Mouse (Mus musculus) embryonic fibroblast, embryonic 13.5 days (primary cell): ENCODE measurements at regions not wholly inside any gene's neighbourhood (a gene's known extent, or its start where the extent isn't known, plus 50 kb on each side); places are given as distances from the start of the nearest gene placed in this dataset.
A peak's percentile ranks its signal among the peaks of the same experiment; 100 is the strongest.

Experiments
- H3K27ac ChIP-seq: 2 replicates; pipeline ENCODE4 v1.5.1; 2012; ENCODE audit warnings: low read length, control low read depth, inconsistent platforms; ENCODE audit not compliant: insufficient read depth
- H3K4me1 ChIP-seq: 2 replicates; pipeline ENCODE4 v1.6.1; 2011; ENCODE audit warnings: low read length; ENCODE audit not compliant: control insufficient read depth, insufficient read depth
- H3K4me3 ChIP-seq: 2 replicates; pipeline ENCODE4 v1.5.1; 2011; ENCODE audit warnings: mild to moderate bottlenecking, control low read depth, low read length; ENCODE audit not compliant: insufficient read depth
- CTCF ChIP-seq: IDR thresholded peaks from 2 replicates; pipeline ENCODE4 v1.5.1; 2011; ENCODE audit warnings: mild to moderate bottlenecking, control low read depth, low read length, moderate library complexity, borderline replicate concordance; ENCODE audit not compliant: insufficient read depth
- POLR2A ChIP-seq: IDR thresholded peaks from 2 replicates; pipeline ENCODE4 v1.6.1; 2011; ENCODE audit warnings: low read depth, mild to moderate bottlenecking, control low read depth, low read length, moderate library complexity

- peaks cover 18% of the 10 kb centered on the region for H3K4me1 ChIP-seq
- H3K4me3 ChIP-seq, result no peak overlapping the region
- H3K27ac ChIP-seq, result peak overlapping the region; percentile 91
- TF ChIP-seq POLR2A, result no peak
- TF ChIP-seq CTCF, result no peak
Measured at GRCm38 (mm10) chr14:76693351-76694317, 136.9 kb upstream of the Serp2 start.

GRCm38 (mm10) chr14:76687971-76688407, 131.3 kb upstream of the Serp2 start:
- TF ChIP-seq CTCF (no peak), POLR2A (no peak)
- no peak overlapping the region for H3K27ac ChIP-seq
- no peak overlapping the region for H3K4me3 ChIP-seq
- H3K4me1 ChIP-seq, result peaks cover 11% of the 10 kb centered on the region

- no peak overlapping the region for H3K4me3 ChIP-seq
- peaks cover 8% of the 10 kb centered on the region for H3K4me1 ChIP-seq
- TF ChIP-seq POLR2A, result no peak
- no peak for TF ChIP-seq CTCF
- no peak overlapping the region for H3K27ac ChIP-seq
Measured at GRCm38 (mm10) chr14:76686762-76687453, 130.2 kb upstream of the Serp2 start.

- Histone ChIP-seq H3K4me1 (peaks cover 8% of the 10 kb centered on the region), H3K4me3 (no peak overlapping the region), H3K27ac (no peak overlapping the region)
- TF ChIP-seq CTCF (no peak), POLR2A (no peak)
Measured at GRCm38 (mm10) chr14:76685830-76686761, 129.4 kb upstream of the Serp2 start.

DNA sequence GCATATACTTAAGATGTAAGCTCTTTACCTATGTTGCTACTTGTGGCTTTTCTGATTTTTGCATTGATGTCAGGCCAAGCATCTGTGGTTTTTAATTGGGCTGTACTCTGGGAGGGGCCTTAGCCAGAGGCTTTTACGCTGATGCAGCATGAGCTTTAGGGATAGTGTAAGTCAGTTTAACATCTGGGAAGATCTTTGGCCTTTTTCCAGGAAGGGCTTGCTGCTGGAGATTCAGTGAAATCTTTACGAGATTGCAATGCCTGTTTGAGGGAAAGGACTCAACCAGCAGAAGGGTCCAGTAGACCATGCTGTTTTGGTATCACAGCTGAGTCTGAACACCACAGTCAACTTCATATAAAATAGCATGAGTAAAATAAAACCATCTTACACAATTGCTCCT, 127.6 kb upstream of the Serp2 start:
- Histone ChIP-seq H3K27ac (no peak overlapping the region), H3K4me3 (no peak overlapping the region), H3K4me1 (peaks cover 8% of the 10 kb centered on the region)
- TF ChIP-seq POLR2A, result no peak

- Histone ChIP-seq H3K4me1 (no peaks in the 10 kb centered on the region; the same call in 1 of the 2 replicates), H3K27ac (peak overlapping the region; percentile 91), H3K4me3 (no peak overlapping the region)
- TF ChIP-seq POLR2A, result no peak
- TF ChIP-seq CTCF, result no peak
Measured at GRCm38 (mm10) chr14:76681581-76682377, 125.1 kb upstream of the Serp2 start.

DNA sequence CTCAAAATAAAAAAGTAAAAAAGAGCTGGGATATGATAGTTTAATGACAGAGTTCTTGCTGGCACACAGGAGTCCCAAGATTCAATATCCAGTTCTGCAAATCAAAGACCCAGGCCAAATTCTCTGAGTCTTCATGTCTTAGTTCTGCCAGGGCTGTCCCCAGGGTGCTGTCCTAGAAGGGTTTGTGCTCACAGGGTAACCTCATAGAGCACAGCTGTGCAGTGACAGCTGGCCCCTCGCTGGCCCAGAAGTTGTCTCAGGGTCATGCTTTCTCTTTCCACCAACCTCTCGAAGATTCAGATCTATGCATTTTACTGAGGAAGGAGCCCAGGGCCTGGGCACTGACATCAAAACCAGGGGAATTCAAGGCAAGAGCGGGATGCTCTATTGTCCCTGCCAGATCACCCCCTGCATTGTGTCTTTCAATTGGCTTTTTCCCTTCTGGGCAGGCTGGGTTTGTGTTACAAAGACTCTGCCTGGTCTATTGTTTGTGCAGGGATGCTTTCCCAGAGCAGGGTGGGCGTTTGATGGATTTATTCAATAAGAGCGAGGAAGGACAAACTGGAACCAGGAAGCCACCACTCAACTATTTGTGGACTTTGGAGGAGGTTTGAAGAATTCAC, 121.9 kb upstream of the Serp2 start:
- H3K27ac ChIP-seq, result peak overlapping the region; percentile 4; the same call in 1 of the 2 replicates
- H3K4me1 ChIP-seq, result no peaks in the 10 kb centered on the region
- no peak overlapping the region for H3K4me3 ChIP-seq
- TF ChIP-seq POLR2A (no peak), CTCF (no peak)

- H3K4me1 ChIP-seq, result no peaks in the 10 kb centered on the region
- H3K4me3 ChIP-seq, result no peak overlapping the region
- TF ChIP-seq POLR2A (no peak), CTCF (no peak)
- H3K27ac ChIP-seq, result no peak overlapping the region
Measured at GRCm38 (mm10) chr14:76674949-76675348, 118.3 kb upstream of the Serp2 start.
